Mouse (Mus musculus) activated CD4-positive, CD25-positive, alpha-beta regulatory T cell, adult 4 months (primary cell): ENCODE measurements at regions not wholly inside any gene's neighbourhood (a gene's known extent, or its start where the extent isn't known, plus 50 kb on each side); places are given as distances from the start of the nearest gene placed in this dataset.

Source experiments
- ATAC-seq: one replicate; pipeline ENCODE4 v1.8.0; 2017

- no peak for ATAC-seq
These were observed 507.1 kb upstream of the Klf4 start for GRCm38 (mm10) chr4:56039327-56039726.

GRCm38 (mm10) chr4:56036334-56036733, 504.1 kb upstream of the Klf4 start:
- no peak for ATAC-seq

GRCm38 (mm10) chr4:56035543-56035942, 503.3 kb upstream of the Klf4 start:
- ATAC-seq, result no peak

GRCm38 (mm10) chr4:56028441-56028840, 496.2 kb upstream of the Klf4 start:
- ATAC-seq, result no peak

- no peak for ATAC-seq
These were observed 495.0 kb upstream of the Klf4 start for GRCm38 (mm10) chr4:56027258-56027657.

- no peak for ATAC-seq
These were observed 492.2 kb upstream of the Klf4 start for GRCm38 (mm10) chr4:56024478-56024877.

- ATAC-seq, result no peak
These were observed 485.9 kb upstream of the Klf4 start for GRCm38 (mm10) chr4:56018212-56018611.

- ATAC-seq, result no peak
These were observed 483.2 kb upstream of the Klf4 start for GRCm38 (mm10) chr4:56015481-56015880.

GRCm38 (mm10) chr4:56008287-56008686, 476.0 kb upstream of the Klf4 start:
- ATAC-seq, result no peak

- ATAC-seq, result no peak
These were observed 472.0 kb upstream of the Klf4 start for GRCm38 (mm10) chr4:56004227-56004626.

GRCm38 (mm10) chr4:56001312-56001731, 469.1 kb upstream of the Klf4 start:
- no peak for ATAC-seq

- no peak for ATAC-seq
These were observed 451.8 kb upstream of the Klf4 start for GRCm38 (mm10) chr4:55984026-55984425.

GRCm38 (mm10) chr4:55978539-55978938, 446.3 kb upstream of the Klf4 start:
- ATAC-seq, result no peak

- ATAC-seq, result no peak
These were observed 444.0 kb upstream of the Klf4 start for GRCm38 (mm10) chr4:55976265-55976664.

GRCm38 (mm10) chr4:55973706-55974105, 441.4 kb upstream of the Klf4 start:
- ATAC-seq, result no peak

GRCm38 (mm10) chr4:55972235-55972819, 440.1 kb upstream of the Klf4 start:
- no peak for ATAC-seq

- no peak for ATAC-seq
These were observed 427.8 kb upstream of the Klf4 start for GRCm38 (mm10) chr4:55960063-55960462.

- ATAC-seq, result no peak
These were observed 421.4 kb upstream of the Klf4 start for GRCm38 (mm10) chr4:55953701-55954100.

GRCm38 (mm10) chr4:55952220-55952619, 420.0 kb upstream of the Klf4 start:
- no peak for ATAC-seq

GRCm38 (mm10) chr4:55941423-55941822, 409.2 kb upstream of the Klf4 start:
- ATAC-seq, result no peak

- ATAC-seq, result no peak
These were observed 406.1 kb upstream of the Klf4 start for GRCm38 (mm10) chr4:55938383-55938782.

- ATAC-seq, result no peak
These were observed 405.6 kb upstream of the Klf4 start for GRCm38 (mm10) chr4:55937833-55938232.

GRCm38 (mm10) chr4:55929141-55929782, 397.0 kb upstream of the Klf4 start:
- no peak for ATAC-seq

GRCm38 (mm10) chr4:55928670-55929069, 396.4 kb upstream of the Klf4 start:
- no peak for ATAC-seq

GRCm38 (mm10) chr4:55928196-55928595, 395.9 kb upstream of the Klf4 start:
- ATAC-seq, result no peak
